Mouse (Mus musculus) bone marrow macrophage, adult 2 months (primary cell): ENCODE measurements around the gene Hnrnpk. TPM values are rescaled to one million over a fixed set of nuclear protein-coding genes. Genes with fewer than 3 reads are reported as not detected.

Experiments used
- H3K27ac ChIP-seq: 2 replicates; pipeline ENCODE4 v1.5.1; 2012; ENCODE audit warnings: low read depth, low read length; ENCODE audit not compliant: insufficient read depth
- H3K4me1 ChIP-seq: 2 replicates; pipeline ENCODE4 v1.6.1; 2012; ENCODE audit warnings: low read length; ENCODE audit not compliant: control insufficient read depth, insufficient read depth
- H3K4me3 ChIP-seq: 2 replicates; pipeline ENCODE4 v1.5.1; 2012; ENCODE audit warnings: mild to moderate bottlenecking, low read length, moderate library complexity; ENCODE audit not compliant: insufficient read depth
- CTCF ChIP-seq: IDR thresholded peaks from 2 replicates; pipeline ENCODE4 v1.5.1; 2012; ENCODE audit warnings: low read depth, mild to moderate bottlenecking, low read length, moderate library complexity
- POLR2A ChIP-seq: IDR thresholded peaks from 2 replicates; pipeline ENCODE4 v1.6.1; 2012; ENCODE audit warnings: mild to moderate bottlenecking, low read depth, low read length, borderline replicate concordance
- polyA plus RNA-seq: library from polyadenylated mRNA; stranded (reverse); fragments of >200 nt; gene quantifications from 2 replicates; pipeline ENCODE4 v1.2.4, GENCODE M21; 2012; ENCODE audit not compliant: missing spikeins, insufficient read depth, insufficient read length

Hnrnpk gene
- 846 and 879 TPM in 2 replicates for polyA plus RNA-seq

DNA sequence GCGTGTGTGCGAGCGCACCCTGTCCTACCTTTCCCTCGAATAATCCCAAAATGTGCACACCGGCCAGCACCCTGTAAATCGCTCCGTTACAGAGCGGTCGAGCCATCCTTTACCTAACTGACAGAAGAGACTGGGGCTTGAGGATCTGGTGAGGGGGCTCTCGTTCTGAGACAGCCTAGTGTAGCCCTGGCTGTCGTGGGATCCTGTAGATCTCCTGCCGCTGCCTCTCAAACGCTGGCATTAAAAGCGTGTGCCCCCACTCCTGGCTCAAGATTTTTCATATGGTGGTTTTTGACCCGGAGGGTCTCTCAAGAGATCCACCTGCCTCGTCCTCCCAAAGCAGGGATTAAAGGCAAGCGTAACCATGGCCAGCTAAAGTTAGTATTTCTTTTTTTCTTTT lies at the start of gene Hnrnpk:
Gene Hnrnpk, minus strand, starts transcription at position 101 of the 400 bp plus-strand sequence.
- H3K27ac ChIP-seq = peak within 1 kb of the TSS; percentile 96
- H3K4me1 ChIP-seq = peaks cover 12% of the 10 kb centered on the region
- H3K4me3 ChIP-seq = peak within 1 kb of the TSS; percentile 93

DNA sequence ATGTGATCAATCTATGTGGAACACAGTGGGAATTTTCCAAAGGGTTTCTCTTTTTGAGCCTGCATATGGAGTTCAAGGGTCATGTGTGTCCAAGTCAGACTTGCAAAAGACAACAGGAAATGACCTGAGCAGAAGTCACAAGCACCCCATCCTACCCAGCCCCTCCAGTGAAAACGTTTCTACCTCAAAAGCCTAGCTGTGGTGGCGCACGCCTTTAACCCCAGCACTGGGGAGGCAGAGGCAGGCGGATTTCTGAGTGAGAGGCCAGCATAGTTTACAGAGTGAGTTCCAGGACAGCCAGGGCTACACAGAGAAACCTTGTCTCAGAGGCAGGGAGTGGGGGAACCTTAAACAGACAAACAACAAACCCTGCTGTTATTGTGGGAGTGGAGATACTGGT lies 49.1 kb upstream of the Hnrnpk start:
- no peak overlapping the region for H3K4me3 ChIP-seq

DNA sequence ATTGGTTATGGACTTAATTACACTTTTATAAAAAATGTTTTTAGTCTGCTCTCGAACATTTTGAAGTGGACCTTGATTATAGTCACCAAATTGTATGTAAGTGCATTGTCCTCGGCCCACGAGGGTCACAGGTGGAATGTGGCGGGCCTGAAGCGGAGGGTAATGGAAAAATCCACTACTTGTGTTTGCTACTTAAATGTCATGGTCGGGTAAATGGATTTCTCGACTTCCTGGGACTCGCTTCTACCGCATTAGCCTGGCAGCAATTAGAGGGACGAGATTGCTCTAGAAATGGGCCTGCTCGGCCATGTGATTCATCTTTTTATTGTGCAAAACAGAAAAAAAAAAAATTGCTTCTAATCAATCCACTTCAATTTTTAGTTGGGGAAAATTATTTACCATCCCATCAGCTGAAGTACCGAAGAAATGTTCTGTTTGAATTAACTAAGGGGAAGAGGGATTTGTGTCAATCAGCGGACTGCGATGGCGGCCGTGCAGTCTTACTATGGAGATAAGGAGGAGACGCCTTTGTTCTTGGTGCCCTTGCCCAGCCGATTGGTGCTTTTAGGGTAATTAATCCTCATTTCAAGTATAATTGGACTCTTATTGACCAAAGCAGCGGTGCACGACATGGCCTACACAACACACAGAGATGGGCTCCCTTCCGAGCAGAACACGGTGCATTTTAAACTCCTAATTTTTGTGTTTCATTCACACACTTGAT lies 47.5 kb upstream of the Hnrnpk start:
- no peak overlapping the region for H3K4me3 ChIP-seq
- no peak for TF ChIP-seq CTCF
- TF ChIP-seq POLR2A = no peak
- no peak overlapping the region for H3K27ac ChIP-seq
- peaks cover 21% of the 10 kb centered on the region for H3K4me1 ChIP-seq

More for the DNA sequence above, 49.1 kb upstream of the Hnrnpk start:
- peaks cover 33% of the 10 kb centered on the region for H3K4me1 ChIP-seq
- H3K27ac ChIP-seq = no peak overlapping the region
- TF ChIP-seq POLR2A (no peak), CTCF (no peak)

DNA sequence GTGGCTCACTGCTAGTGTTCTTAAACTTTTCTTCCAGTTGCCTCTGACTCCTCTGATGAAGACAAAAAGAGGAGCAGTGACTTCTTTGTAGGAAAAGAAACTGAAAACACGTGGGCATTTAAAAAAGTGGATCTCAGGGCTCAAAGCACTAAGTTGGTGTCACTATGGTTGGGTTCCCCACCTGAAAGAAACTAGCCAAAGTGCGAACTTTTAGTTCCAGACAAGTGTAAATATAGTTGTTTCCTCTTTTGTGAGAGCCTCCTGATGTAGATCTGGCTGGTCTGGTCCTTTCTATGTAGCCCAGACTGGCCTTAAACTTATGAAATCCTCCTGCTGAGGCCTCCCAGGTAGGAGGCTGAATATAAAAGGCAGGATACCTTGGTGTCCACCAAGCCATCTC lies 43.4 kb upstream of the Hnrnpk start:
- TF ChIP-seq POLR2A (no peak), CTCF (no peak)
- Histone ChIP-seq H3K4me1 (peaks cover 10% of the 10 kb centered on the region), H3K4me3 (no peak overlapping the region), H3K27ac (no peak overlapping the region)

DNA sequence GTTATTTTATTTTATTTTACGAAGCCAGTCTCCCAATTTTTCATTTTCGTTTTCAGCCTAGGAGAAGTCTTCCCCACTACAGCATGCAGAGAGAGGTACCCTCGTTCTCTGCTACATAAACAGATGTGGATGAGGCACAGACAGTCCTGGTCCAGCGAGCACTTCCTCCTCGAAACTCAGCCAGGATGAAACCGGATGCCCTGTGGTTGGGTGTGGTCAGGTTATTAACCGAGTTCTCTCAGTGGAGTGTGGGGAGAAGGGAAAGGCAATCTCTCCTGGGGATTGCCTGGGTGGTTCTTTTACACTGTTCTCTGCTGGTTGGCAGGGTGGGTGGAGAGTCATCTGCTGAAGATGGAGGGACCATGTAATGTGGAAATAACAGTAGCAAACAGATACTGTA lies 40.6 kb upstream of the Hnrnpk start:
- TF ChIP-seq POLR2A = no peak
- no peak for TF ChIP-seq CTCF
- H3K4me3 ChIP-seq = no peak overlapping the region
- H3K27ac ChIP-seq = no peak overlapping the region
- peaks cover 10% of the 10 kb centered on the region for H3K4me1 ChIP-seq

DNA sequence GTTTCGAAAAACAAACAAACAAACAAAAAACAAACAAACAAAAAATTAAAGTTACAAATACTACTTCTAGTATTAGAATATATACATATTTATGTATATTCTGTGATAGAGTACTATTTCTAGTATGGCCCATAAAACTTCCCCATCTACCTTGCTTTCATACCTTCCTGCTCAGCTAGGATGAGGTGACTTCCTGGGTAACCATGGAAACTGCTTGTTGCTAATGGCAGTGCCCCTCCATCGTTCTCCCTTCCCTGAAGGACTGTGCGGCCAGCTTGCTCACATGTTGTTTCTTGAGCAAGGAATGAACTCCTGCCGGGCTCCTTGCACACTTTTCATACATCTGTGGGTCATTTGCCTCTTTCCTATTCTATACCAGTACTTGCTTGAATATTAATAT lies 40.2 kb upstream of the Hnrnpk start:
- TF ChIP-seq CTCF (no peak), POLR2A (no peak)
- no peak overlapping the region for H3K4me3 ChIP-seq
- H3K27ac ChIP-seq = no peak overlapping the region
- peaks cover 10% of the 10 kb centered on the region for H3K4me1 ChIP-seq

DNA sequence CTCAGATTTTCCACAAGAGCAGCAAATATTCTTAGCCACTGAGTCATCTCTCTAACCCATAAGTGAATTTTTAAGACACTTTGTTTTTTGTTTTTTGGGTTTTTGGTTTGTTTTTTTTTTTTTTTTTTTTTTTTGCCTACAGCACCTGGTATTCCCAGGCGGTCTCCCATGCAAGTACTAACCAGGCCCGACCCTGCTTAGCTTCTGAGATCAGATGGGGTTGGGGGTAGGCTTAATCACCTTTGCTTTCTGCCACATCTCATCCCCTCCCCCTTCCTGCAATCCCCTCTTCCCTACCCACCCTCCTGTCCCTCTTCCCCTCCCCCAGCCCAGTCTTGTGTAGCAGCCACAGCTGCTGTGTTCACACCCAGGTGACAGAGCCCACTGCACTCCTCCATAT lies 36.6 kb upstream of the Hnrnpk start:
- H3K4me1 ChIP-seq = peaks cover 10% of the 10 kb centered on the region
- H3K27ac ChIP-seq = no peak overlapping the region
- no peak for TF ChIP-seq CTCF
- TF ChIP-seq POLR2A = no peak
- no peak overlapping the region for H3K4me3 ChIP-seq

DNA sequence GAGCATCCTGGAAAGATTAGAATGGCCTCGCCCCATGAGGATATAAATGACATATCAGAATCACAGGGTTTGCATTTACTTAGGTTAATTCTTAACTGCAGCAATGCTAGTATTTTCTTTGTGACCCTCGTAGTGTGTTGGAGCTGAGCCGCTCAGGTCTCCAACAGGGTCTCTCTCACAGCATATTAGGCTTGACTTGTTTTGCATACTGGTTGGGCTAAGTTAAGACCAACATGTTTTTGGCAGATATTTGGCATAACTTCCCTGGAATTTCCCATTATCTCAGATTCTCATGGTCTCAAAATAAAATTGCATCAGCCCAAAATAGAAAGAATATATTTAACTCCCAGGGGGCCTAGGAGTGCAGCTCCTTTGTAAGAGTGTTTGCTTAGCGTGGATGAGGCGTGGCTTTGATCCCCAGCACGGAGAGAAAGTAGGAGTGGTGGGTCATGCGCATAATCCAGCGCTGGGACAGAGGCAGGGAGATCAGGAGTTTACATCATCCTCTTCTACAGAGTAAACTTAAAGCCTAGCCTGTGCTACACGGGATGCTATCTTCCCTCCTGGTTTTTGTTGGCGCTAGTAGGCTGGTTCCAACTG lies 20.0 kb upstream of the Hnrnpk start:
- peaks cover 8% of the 10 kb centered on the region for H3K4me1 ChIP-seq
- no peak overlapping the region for H3K4me3 ChIP-seq
- H3K27ac ChIP-seq = no peak overlapping the region
- no peak for TF ChIP-seq POLR2A
- TF ChIP-seq CTCF = no peak

DNA sequence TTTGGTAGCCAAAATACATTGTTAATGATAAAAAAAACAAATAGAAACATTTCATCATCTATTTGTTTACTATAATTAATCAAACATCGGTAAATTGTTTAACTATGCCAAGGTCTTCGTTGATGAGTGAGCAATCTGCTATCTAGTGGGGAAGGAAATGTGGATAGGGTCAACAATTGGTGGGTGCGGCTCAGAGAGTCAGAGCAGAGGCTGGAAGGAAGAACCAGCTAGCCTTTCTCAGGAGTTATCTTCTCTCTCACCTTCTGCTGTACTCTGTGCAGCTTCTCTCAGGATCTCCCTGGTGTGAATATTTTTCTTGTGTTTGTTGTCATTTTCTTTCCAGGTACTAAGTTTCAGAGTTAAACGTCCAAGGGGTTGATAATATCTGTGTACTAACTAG lies 19.1 kb upstream of the Hnrnpk start:
- TF ChIP-seq CTCF (no peak), POLR2A (no peak)
- no peak overlapping the region for H3K27ac ChIP-seq
- H3K4me1 ChIP-seq = peaks cover 8% of the 10 kb centered on the region
- no peak overlapping the region for H3K4me3 ChIP-seq

DNA sequence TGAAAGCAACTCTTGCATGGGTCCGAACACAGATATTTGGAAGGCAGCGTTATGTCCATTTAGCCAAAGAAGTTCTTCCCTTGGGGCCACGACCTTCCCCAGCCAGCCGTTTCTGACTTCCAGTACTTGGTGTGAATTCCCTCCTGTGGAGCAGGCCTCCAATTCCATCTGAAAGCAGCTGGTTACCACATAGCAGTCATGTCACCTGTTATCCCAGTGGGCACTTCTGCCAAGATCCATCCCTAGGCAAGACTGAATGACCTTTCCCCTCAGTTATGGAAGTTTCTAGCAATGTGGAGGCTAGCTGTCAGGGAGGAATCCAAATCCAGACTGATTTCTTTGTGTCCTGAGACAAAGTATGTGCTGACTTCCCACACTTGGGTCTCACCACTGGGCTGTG lies 17.9 kb upstream of the Hnrnpk start:
- H3K27ac ChIP-seq = no peak overlapping the region
- H3K4me1 ChIP-seq = peaks cover 8% of the 10 kb centered on the region
- TF ChIP-seq CTCF (no peak), POLR2A (no peak)
- H3K4me3 ChIP-seq = no peak overlapping the region
